Mouse (Mus musculus) common myeloid progenitor, adult 5-6 weeks (primary cell): ENCODE data around the gene Zfp280d. TPM values are rescaled to one million over a fixed set of nuclear protein-coding genes. Genes with fewer than 3 reads are reported as not detected.

Experiments used
- ATAC-seq: replicated peaks from 2 replicates; pipeline ENCODE4 v1.8.0; 2016; ENCODE audit warnings: low read depth, mild to moderate bottlenecking, moderate TSS enrichment, inconsistent platforms; ENCODE audit not compliant: poor library complexity, severe bottlenecking
- total RNA-seq: library from RNA; stranded (forward); fragments of 200-1000, 187-1606 nt; gene quantifications from 2 replicates; pipeline ENCODE4 v1.2.3, GENCODE M21; 2017

Zfp280d gene
- total RNA-seq, 1 experiment from 2014 or later, result 93.8 TPM

DNA sequence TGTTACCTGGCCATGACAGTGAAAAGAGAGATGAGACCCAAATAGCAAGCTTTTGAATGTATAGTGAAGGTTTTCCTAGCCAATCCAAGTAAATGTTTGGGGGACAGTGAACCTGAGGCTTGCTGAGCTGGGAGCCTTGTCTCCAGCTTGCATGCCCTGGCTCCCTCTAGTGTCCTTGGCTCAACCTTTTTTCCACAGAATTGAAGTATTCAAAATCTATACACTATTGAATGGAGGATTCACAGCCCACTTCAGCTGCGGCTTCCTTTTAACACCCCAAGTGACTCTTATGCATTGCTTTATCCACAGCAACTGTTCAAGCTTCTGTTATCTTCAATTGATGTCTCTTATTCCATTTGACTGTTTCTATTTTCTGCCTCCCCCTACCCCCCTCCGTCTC is 137.1 kb downstream of the Zfp280d start:
- no peak for ATAC-seq

Other genes starting within 250 kb of the Zfp280d start
- gene Tcf12, start 163.0 kb upstream of the Zfp280d start, total RNA-seq, result 58.2 and 64.5 TPM in 2 replicates
- gene Mns1, start 163.2 kb downstream of the Zfp280d start, total RNA-seq, result 156 and 192 TPM in 2 replicates
- 39.8 and 53.3 TPM in 2 replicates for gene Tex9, start 217.4 kb downstream of the Zfp280d start, total RNA-seq